Mouse (Mus musculus) spleen, embryonic (tissue): ENCODE data around the gene Btrc.
"Not testable (repeated sequence)": the region's sequence is repeated elsewhere in the genome, so short reads cannot be mapped to it uniquely, and the experiment has no call there.

Experiments used
- CTCF ChIA-PET: fragments of 350-600 bp; sonication (Branson Sonifier 250); formaldehyde crosslinking; loops from one replicate; lab custom pipeline; 2022; lab: Charles Lee

Gene Btrc

DNA sequence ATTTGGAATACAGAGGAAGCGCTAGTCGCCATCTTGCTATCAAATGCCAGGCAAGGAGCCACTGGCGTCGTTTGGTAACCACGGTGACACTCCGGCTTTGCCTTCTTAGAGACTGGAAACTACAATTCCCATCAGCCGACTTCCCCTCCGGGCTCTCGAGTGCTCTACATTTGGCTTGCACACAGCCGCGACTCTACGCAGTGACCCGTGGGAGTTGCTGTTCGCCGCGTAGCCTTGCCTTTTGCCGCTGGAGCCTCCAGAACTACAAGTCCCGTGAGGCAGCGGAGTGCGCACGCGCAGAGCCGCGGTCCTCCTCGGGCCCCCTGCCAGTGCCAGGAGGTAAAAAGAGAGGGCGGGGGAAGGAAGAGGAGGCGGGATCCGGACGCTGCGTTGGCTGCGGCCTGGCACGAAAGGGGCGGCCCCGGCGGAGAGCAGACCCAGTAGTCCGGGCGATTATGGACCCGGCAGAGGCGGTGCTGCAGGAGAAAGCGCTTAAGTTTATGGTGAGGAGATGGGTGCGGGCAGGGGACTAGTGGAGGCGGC lies at the start of gene Btrc:
Btrc (plus strand) TSS at position 351 of the 543 bp plus-strand sequence.
- CTCF ChIA-PET, result interaction anchor here (0.6 kb wide), 1 partner anchor 123 kb away, joined by 3 read pairs; no protein-coding TSS in a partner anchor

DNA sequence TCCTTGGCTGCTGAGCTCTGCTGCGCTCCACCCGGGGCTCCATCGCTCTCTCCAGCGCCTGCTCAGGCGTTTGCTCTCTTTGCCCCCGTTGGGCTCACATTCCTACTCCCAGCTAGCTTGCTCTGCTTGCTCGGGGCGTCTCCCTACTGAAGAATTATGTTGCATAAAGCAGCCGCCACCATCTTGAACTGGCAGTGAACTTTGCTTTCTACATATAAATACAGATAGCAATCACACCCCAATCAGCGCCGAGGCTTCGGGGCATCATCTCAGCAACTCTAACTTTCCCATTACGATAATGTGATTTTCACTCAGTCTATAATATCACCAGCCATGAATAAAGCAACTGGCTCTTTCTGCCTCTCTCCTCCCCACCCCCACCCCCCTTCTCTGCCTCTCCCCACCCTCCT lies 46.1 kb upstream of the Btrc start:
- CTCF ChIA-PET, result no interaction called here

DNA sequence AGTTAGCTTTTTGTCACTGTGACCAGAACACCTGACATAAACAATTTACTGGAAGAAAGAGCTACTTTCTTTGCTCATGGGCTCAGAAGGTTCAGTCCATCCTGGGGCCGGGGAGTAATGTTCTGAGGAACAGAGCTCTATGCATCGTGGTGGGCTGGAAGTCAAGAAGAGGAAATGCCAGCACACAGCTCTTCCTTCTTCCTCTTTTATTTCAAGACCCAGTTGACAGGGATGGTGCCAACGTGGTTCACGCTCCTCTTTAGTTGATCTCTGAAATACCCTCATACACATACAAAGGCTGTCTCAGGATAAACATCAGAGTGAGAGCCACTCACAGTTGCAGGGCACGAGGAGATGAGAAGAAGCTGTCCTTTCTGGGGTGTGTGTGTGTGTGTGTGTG lies 42.5 kb upstream of the Btrc start:
- CTCF ChIA-PET, result no interaction called here

DNA sequence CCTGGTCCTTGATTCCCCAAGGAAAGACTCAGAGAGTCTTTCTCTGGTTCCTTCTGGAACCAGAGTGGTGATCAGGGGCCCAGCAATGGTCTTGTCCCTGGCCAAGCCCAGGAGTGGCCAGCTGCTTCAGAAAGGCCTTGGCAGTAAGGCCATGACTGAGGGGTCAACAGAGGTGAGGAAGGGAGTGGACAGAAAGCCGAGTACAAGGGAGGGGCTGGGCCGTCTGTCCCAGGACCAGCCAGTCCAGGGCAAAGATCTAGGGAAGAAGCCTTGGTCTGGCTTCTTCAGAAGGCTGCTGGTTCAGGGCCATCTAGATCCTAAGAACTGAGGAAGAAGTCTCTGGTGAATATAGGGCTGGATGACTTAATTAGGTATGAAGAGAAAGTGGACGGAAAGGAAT lies 34.5 kb upstream of the Btrc start:
- CTCF ChIA-PET, result no interaction called here

DNA sequence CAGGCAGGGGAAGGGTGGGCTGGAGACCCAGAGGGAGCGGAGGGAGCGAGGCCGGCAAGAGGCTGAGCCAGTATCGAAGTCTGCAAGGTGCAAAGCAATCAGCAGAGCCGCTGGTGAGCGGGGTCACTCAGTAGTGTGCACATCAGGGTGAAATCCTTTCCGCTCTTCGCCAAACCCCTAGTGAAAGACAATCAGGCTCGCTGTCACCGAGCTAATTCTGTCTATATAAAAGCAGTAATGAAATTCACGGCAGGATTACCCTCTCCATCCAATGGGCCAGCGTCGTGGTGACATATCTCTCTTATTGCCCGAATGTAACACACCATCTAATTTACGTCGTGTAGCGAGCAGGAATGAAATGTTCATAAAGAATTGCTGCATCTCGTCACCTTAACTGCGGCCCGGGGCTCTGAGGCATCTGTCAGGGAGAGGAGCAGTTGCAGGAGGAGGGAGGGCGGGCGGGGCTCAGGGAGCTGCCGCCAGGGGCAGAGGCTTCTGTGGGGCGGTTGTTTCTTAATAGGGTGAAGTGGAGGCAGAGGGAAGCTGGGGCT lies 33.7 kb upstream of the Btrc start:
- CTCF ChIA-PET, result interaction anchor here (0.7 kb wide), 1 partner anchor 1457 kb away, joined by 3 read pairs; no protein-coding TSS in a partner anchor

DNA sequence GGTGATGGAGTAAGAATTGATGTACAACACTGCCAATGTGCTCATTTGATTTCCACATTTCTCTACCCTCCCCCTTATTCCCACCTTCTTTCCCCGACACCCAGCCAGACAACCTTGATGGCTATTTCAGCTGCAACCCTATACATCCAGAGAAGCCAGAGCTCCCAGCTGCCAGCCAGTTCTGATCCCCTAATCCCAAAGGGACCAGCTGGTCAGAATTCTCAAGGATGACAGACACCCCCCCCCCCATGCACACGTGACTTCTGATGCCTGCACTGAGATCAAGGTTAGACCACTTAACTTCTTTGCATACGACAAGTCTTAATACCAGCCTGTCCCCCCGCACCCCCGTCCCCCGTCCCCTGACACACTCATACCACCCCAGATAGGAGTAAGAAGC lies 26.8 kb upstream of the Btrc start:
- CTCF ChIA-PET, result no interaction called here

DNA sequence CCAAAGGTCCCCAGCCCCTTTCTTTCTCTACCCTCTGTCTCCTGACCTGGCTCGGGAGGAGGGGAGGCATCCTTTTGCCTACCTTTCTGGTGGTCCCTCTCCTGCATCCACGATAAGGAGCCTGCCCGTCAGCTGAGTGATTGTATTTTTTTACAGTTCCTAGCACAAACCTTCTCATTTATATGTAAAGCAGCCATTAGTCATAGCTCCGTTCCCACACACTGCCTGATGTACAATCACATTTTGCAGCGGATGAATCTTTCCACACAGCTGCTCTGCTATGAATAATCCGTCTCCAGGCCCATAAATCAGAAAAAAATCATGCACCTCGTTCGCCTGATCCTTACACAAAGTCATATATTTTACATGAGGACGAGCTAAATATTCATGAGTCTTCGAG lies 25.4 kb upstream of the Btrc start:
- CTCF ChIA-PET, result no interaction called here

DNA sequence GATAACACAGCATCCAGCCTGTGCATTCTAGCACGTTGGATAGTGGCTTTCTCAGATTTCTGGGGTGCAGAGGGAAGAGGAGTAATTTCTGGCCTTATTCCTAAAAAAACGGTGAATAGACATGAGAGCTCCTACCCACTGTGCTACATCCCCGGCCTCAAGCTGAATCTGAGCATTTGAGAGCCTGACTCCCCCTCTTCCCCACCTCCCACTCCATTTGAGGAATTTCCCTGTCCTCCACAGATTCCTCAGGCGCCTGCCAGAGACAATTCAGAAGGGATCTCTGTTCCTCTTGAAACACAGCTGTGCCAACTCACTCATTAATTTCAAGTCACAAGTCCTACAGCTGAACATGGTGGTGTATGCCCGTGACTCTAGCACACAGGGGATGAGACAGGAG lies 19.6 kb upstream of the Btrc start:
- CTCF ChIA-PET, result no interaction called here

DNA sequence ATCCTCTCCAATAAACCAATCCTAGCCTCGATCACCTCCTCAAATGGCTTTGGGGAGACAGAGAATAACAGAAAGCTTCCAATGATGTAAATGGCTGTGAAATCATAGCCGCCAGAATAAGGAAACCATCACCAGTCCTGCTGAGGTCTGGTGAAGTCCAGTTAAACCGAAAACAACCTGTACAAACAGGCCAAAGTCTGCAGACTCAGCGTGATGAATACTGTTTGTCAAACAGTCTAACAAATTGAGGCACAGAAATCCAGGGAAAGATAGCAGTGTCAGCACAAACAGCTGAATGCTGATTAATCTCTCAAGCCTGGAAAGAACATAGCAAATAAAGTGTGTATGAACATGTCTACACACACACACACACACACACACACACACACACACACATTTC lies 15.3 kb upstream of the Btrc start:
- CTCF ChIA-PET, result interaction anchor here (0.6 kb wide), 1 partner anchor 46 kb away, joined by 5 read pairs; no protein-coding TSS in a partner anchor

DNA sequence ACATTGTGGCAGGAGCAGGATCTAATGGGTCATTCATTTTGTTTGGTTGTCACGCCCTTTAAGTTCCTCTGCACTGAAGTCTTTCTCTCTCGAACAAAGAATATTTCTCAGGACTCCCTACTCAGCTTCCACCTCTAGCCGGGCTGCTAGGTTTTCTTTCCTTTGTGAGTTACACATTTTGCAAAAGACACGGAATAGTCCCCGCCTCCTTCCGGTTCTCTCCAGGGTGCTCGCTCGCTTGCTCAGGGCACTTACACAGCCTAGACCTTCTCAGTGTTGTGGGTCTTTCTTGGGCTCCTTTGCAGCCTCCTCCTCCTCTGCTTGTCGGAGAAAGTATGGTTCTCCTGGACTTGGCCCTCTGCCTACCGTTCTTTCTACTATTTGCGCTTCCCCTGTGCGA lies 13.1 kb upstream of the Btrc start:
- CTCF ChIA-PET, result interaction anchor here (0.7 kb wide), 1 partner anchor 164 kb away, joined by 4 read pairs; no protein-coding TSS in a partner anchor

DNA sequence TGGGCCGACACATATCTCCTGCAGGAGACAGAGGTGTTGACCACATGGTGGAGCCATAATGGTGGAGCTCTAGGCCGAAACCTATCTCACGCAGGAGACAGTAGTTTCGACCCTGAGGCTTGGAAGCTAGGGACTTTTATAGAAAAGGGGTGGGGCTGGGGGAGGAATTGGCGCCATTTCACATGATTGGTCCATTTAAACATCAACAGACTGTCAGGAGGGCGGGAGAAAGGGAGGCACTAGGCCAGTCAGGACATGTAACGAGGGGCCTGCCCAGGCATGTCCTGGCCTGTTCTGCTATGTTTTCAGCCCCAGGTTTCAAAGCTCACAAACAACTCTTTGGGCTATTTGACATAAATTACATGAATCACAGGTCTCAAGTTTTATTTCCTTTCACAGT lies 10.8 kb upstream of the Btrc start:
- CTCF ChIA-PET, result not testable (repeated sequence)

DNA sequence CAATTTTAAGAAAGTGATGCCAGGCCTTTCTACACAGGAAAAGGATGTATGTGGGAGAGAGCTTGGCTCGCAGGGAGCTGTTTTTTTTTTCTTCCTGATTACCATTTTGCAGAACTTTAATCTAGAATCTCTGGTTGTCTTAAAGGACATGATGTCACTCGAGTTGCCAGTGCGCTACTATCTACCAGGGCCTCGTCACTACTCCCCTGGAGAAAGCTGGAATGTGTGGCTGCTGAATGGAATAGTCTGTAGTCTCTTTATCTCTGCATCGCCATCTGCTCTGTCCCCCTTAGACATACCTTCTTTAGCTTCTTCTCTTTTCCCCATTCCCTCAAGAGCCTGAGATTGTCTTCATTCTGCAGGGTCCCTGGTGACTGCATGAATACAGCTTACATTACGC lies 7.9 kb upstream of the Btrc start:
- CTCF ChIA-PET, result no interaction called here

DNA sequence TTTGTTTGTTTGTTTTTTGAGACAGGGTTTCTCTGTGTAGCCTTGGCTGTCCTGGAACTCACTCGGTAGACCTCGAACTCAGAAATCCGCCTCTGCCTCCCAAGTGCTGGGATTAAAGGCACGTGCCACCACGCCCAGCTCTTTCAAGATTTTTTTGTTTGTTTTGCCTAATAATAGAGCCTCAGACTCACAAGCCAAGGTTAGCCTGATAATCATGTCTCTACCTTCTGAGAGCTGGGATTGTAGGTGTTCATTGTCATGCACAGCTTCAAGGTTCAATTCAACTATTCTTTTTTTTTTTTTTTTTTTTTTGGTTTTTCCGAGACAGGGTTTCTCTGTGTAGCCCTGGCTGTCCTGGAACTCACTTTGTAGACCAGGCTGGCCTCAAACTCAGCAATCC lies 6.7 kb upstream of the Btrc start:
- CTCF ChIA-PET, result not testable (repeated sequence)

DNA sequence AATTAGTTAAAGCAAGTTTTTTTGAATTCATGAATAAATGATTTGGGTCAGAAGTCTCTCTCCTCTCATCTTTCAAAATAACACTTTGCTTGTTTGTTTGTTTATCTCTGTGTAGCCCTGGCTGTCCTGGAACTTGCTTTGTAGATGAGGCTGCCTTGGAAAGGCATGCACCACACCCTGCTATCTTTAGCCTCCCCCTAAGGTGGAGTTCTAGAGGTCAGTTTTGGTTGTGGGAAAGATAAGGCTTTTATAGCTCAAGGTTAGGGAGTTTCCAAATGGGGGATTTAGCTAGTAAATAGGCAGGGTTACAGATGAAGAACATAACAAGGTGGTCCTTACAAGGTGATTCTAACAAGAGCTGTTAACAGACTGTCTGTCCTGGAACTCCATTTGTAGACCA lies 3.0 kb upstream of the Btrc start:
- CTCF ChIA-PET, result no interaction called here

DNA sequence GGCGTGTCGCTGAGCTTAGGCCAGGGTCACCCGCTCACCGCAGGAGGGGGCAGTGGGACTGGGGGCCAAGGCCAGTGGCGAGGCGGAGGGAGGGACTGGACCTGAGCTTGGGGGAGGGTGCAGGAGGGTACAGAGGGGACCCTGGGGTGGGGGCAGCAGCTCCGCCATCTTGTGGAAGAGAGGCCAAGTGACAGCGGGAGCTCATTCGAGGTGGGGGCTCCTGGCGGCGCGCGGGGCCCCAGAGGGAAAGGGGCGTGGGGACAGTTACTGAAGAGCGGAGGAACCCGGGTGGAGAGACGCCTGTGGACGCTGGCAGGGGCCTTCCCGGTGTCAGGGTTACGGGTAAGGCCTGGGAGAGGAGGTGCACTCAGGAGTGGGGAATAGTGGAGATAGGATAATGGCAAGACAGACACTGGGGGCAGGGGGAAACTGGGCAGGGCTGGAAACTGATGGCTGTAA lies 428 bp downstream of the Btrc start:
- CTCF ChIA-PET, result no interaction called here

DNA sequence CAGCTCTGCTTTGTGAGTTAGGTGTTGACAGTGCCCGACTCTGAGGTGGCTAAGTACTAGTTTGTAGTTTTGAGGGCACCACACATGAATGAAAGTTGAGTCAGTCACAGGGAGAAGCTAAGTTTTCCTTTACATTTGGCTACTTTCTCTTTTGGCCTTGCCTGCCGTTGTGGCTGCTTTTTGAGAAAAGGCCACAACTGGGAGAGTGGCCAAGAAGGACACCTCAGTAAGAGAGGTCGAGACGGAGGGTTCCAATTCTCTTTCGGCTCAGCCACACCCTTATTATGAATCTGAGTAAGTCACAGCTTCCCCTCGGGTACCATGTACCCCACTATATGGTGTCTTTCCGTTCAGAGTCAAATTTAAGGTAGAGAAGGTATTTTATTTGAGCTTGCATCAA lies 3.1 kb downstream of the Btrc start:
- CTCF ChIA-PET, result no interaction called here

DNA sequence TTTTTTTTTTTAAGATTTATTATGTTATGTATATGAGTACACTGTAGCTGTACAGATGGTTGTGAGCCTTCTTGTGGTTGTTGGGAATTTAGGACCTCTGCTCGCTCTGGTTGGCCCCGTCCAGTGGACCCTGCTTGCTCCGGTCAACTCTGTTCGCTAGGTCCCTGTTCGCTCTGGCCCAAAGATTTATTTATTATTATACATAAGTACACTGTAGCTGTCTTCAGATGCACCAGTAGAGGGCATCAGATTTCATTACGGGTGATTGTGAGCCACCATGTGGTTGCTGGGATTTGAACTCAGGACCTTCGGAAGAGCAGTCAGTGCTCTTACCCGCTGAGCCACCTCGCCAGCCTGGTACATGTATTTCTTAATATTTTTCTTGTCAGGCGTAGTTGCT lies 21.3 kb downstream of the Btrc start:
- CTCF ChIA-PET, result interaction anchor here (0.7 kb wide), 2 partner anchors 10 to 52 kb away, joined by 5 read pairs; no protein-coding TSS in a partner anchor

DNA sequence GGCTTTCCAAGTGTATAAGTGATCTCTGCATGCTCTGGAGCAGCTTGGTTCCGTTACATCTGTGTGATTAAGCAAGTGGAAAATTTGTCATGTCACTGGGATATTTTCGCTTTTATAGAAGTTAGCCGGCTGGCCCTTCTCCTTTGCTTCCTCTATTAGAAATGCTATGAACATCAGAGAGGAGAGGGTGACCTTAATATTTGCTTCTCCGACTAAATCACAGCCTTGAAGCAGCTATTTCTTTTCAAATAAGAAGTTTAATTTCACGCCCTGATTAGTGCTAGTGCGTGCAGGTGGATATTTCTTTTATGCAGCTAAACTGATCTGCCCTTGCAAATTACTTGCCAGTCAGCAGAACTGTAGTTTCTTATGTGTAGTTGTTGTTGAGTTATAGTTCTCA lies 25.0 kb downstream of the Btrc start:
- CTCF ChIA-PET, result no interaction called here

DNA sequence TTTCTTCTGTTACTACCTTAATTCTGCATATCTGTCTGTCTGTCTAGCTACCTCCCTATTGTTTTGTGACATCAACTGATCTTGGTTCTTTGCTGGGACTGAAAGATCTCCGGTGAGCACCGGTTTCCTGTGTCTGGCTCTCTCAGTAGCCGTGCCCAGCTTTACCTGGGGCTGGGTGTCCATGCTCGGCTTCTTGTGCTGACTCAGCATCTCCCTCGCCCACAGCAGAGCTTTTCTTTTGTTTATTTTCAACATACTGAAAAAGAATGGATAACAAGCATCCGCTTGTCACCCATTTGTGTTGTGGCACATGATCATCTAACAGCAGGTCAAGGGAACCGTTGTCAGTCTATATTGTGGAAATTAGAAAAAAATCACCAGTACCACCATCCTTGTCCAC lies 30.5 kb downstream of the Btrc start:
- CTCF ChIA-PET, result no interaction called here

DNA sequence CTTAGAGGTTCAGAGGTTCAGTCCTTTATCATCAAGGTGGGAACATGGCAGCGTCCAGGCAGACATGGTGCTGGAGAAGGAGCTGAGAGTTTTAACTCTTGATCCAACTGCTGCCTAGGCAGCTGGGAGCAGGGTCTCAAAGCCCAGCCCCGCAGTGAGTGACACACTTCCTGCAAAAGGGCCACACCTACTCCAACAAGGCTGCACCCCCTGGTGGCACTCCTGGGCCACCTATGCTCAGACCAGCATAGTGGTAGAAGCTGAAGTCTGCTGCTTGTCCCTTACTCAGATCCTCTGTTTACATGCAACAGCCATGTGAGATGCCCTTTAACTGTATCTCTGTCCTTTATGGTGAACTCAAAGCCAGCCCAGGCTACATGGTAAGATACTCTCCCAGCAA lies 47.5 kb downstream of the Btrc start:
- CTCF ChIA-PET, result no interaction called here

DNA sequence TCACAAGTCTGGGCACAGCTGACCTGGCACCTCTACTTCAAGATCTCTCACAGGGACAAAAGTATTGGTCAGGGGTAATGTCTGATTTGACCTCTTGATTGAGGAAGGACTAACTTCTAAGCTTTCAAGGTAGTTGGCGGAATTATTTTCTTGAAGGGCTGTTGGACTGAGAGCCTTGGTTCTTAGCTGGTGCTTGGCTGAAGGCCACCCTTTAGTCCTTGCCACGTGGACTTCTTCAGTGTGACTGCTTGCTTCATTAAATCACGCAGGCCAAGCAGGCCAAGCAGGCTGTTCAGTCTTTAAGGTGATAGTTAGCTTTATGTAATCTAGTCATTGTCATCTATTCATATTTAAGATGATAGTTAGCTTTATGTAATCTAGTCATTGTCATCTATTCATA lies 49.2 kb downstream of the Btrc start:
- CTCF ChIA-PET, result interaction anchor here (0.6 to 0.8 kb wide), 2 partner anchors 192 to 1693 kb away, joined by 3 to 4 read pairs; no protein-coding TSS in a partner anchor

DNA sequence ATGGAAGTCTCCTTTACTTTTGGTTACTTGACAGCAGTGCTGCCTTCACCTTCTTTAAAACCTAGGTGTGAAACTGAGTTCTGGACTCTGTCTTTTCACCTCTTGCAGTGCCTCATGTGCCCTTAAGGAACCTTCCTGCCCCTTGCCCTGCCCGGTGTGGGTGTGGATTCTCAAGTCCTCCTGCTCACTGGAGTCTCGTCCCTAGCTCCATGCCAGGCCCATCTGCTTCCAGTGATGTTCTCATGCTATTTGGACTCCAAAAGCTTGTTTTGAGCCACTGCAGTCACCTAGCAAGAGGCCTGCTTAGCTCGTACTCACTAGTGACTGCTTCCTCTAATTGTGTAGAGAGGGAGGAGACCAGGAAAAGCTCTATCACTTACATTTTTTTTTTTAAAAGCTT lies 50.4 kb downstream of the Btrc start:
- CTCF ChIA-PET, result no interaction called here

DNA sequence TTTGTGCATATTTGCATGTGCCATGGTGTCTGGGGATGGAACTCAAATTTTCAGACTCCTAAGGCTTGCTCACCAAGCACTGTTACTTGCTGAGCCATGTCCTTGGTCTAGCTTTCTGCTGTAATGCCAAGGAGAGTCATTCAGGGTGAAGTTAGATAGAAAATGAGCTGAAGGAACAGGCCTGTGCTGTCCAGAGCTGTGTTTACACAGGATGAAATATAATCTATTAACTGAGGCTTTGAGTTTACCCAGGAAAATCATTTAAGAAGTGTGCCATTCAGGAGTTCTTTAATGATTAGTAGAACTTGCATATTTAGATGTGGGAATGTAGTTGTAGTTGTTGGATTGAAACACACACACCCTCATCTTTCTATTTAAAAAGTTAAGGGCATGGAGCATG lies 54.1 kb downstream of the Btrc start:
- CTCF ChIA-PET, result no interaction called here

DNA sequence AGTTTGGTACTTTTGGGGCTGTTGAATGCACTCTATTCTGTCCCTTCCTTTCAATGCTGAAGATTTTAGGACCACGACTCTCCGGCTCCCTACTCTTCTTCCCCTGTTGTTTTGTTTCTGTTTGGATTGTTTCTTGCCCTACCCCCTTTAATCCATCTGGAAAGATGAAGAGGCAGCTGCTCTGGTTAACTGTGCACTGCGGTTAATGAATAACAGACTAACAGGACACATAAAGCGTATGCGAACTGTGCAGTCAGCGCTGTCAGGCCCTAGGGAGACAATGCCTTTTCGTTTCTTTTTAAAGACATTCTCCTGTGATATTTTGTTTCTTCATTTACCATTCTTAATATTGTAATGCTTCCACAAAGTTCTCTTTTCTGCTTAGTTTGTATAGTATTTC lies 58.7 kb downstream of the Btrc start:
- CTCF ChIA-PET, result no interaction called here
